ENCODE assay signal across 19 mouse cellular contexts in genomic region chr5:14180571-14180970, GRCm38 (mm10).
"Had no signal": no experiment of that assay in that cellular context is flagged by ENCODE, and none has a peak within 500 bp of the region (broad histone marks: within the 10 kb centered on the region; RNA-seq: fewer than 3 reads in every experiment).

No protein-coding gene starts in this region.

- H3K4me3 ChIP-seq: lung, embryonic 15.5 days; midbrain, embryonic 10.5 days; myocyte; neural tube, embryonic 13.5 days; neural tube, embryonic 15.5 days had no signal

- ATAC-seq: liver, postnatal 0 days; midbrain, embryonic 16.5 days had no signal

- H3K27ac ChIP-seq: lung, embryonic 15.5 days; midbrain, embryonic 10.5 days; neural tube, embryonic 13.5 days; neural tube, embryonic 15.5 days had no signal

- H3K4me1 ChIP-seq: lung, embryonic 15.5 days; midbrain, embryonic 10.5 days; neural tube, embryonic 13.5 days; neural tube, embryonic 15.5 days had no signal

- H3K36me3 ChIP-seq: lung, embryonic 15.5 days; midbrain, embryonic 10.5 days; neural tube, embryonic 13.5 days; neural tube, embryonic 15.5 days had no signal

- H3K27me3 ChIP-seq: lung, embryonic 15.5 days; neural tube, embryonic 13.5 days; neural tube, embryonic 15.5 days had no signal

- H3K4me2 ChIP-seq: lung, embryonic 15.5 days; neural tube, embryonic 13.5 days; neural tube, embryonic 15.5 days had no signal

- H3K9me3 ChIP-seq: lung, embryonic 15.5 days; midbrain, embryonic 10.5 days; neural tube, embryonic 13.5 days; neural tube, embryonic 15.5 days had no signal

- DNase-seq: liver, postnatal 0 days; lung, adult 2 months; lung, postnatal 10 days; lung, postnatal 4 days; midbrain, embryonic 14.5 days; retina, postnatal 1 day; right cerebral cortex, adult 18-20 months; right cerebral cortex, postnatal 25 days; right cerebral cortex, postnatal 4 days; spleen, adult 18-20 months; thymus, adult 18-20 months; thymus, postnatal 14 days; thymus, postnatal 36 days had no signal

- H3K9ac ChIP-seq: liver, postnatal 0 days; lung, embryonic 15.5 days; neural tube, embryonic 13.5 days; neural tube, embryonic 15.5 days had no signal
